Comparison of ENCODE assay signal across 21 mouse cellular contexts in the genomic region with DNA sequence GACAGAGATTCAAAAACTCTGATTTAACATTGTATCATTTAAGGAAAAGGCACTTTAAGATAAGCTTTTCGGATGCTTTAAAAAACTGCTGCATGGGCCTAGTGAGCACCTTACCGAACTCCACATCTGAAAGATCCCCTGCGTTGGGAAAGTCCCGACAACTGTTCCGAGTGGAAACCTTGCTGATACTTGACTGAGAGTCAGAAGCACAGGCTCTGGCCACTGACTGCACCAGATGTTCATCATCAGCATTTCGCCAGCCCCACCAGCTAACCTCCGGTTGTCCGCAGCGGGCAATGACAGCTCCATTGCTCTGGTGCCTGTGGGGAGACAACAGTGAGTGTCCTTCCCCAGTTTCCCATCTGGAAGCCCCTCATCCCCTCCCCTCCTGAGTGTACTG. TPM values are rescaled to one million over a fixed set of nuclear protein-coding genes. Genes with fewer than 3 reads are reported as not detected.
DNase-seq lines count a peak whose midpoint lies in the region; ATAC-seq and TF ChIP-seq lines count a peak whose summit lies in the region.
"Had no signal": no experiment of that assay in that cellular context is flagged by ENCODE, and none has a peak within 500 bp of the region (broad histone marks: within the 10 kb centered on the region; RNA-seq: fewer than 3 reads in every experiment).

No protein-coding gene starts in this region.

- H3K4me3 ChIP-seq in lung, postnatal 0 days (ENCODE audit: low read depth, low read length): no peak overlapping the region
- peak overlapping the region in 1 of 3 experiments; percentile 15 for H3K4me3 ChIP-seq in CH12.LX (replicated peaks in 1 of 3; ENCODE audit: low read depth in 2 of 3, low read length in 2 of 3, poor library complexity in 1 of 3)
- no peak overlapping the region for H3K4me3 ChIP-seq in kidney, embryonic 16.5 days (ENCODE audit: low read length)
- H3K4me3 ChIP-seq: embryonic facial prominence, embryonic 12.5 days; forebrain, embryonic 15.5 days; heart, embryonic 10.5 days; hindbrain, embryonic 15.5 days had no signal

- no peak for TF ChIP-seq EP300 in lung, postnatal 0 days (IDR thresholded peaks at IDR 0.05)
- TF ChIP-seq EP300 in CH12.LX (IDR thresholded peaks at IDR 0.05; ENCODE audit: low read length): peak; percentile 94

- 68% methylated on average over 9 of the region's 9 CpGs for WGBS in lung, postnatal 0 days
- WGBS in kidney, embryonic 16.5 days: 63% methylated on average over 9 of the region's 9 CpGs

- H3K9me3 ChIP-seq in lung, postnatal 0 days (ENCODE audit: low read length): no peaks in the 10 kb centered on the region
- no peaks in the 10 kb centered on the region for H3K9me3 ChIP-seq in CH12.LX (replicated peaks; ENCODE audit: low read length)
- no peaks in the 10 kb centered on the region for H3K9me3 ChIP-seq in kidney, embryonic 16.5 days (ENCODE audit: low read length)
- H3K9me3 ChIP-seq: embryonic facial prominence, embryonic 12.5 days; forebrain, embryonic 15.5 days; heart, embryonic 10.5 days; hindbrain, embryonic 15.5 days had no signal

- peak; percentile 16 for DNase-seq in heart, postnatal 4 days
- no peak for DNase-seq in heart, postnatal 14 days
- DNase-seq in lung, postnatal 14 days: peak; percentile 21
- DNase-seq in lung, postnatal 0 days (ENCODE audit: low spot score): no peak
- DNase-seq in CH12.LX (ENCODE audit: extremely low read depth): peak; percentile 77
- DNase-seq: adrenal gland, postnatal 10 days; cerebellum, adult 11 months; cerebellum, adult 8-10 months; cerebellum, postnatal 25 days; gastrocnemius, postnatal 36 days had no signal

- TF ChIP-seq POLR2A in CH12.LX (IDR thresholded peaks at IDR 0.05; ENCODE audit: low read depth, low read length): peak; percentile 65

- H3K27ac ChIP-seq in lung, postnatal 0 days (ENCODE audit: low read length): no peak overlapping the region
- H3K27ac ChIP-seq in CH12.LX (ENCODE audit: insufficient read depth, low read depth): peak overlapping the region; percentile 85
- no peak overlapping the region for H3K27ac ChIP-seq in kidney, embryonic 16.5 days (ENCODE audit: low read length)
- H3K27ac ChIP-seq: embryonic facial prominence, embryonic 12.5 days; forebrain, embryonic 15.5 days; heart, embryonic 10.5 days; hindbrain, embryonic 15.5 days had no signal

- no peak for TF ChIP-seq CTCF in lung, postnatal 0 days (IDR thresholded peaks at IDR 0.05)
- TF ChIP-seq CTCF in CH12.LX (conservative IDR thresholded peaks at IDR 0.05 in 1 of 2, IDR thresholded peaks at IDR 0.05 in 1 of 2; ENCODE audit: low read depth in 2 of 2, low read length in 2 of 2): no peak

- no peaks in the 10 kb centered on the region for H3K27me3 ChIP-seq in lung, postnatal 0 days (replicated peaks; ENCODE audit: insufficient read depth, low read length)
- no peaks in the 10 kb centered on the region for H3K27me3 ChIP-seq in CH12.LX (replicated peaks)
- H3K27me3 ChIP-seq in kidney, embryonic 16.5 days (ENCODE audit: insufficient read depth, low read length): no peaks in the 10 kb centered on the region
- H3K27me3 ChIP-seq: embryonic facial prominence, embryonic 12.5 days; forebrain, embryonic 15.5 days; hindbrain, embryonic 15.5 days had no signal

- in situ Hi-C loops in CH12.LX (cut with MboI; ENCODE audit: low pct_ligation_motif_present, low pct_unique_long_range_greater_than_20kb, low sequenced_read_pairs): no loop called here

- no peak overlapping the region for H3K9ac ChIP-seq in lung, postnatal 0 days (replicated peaks; ENCODE audit: low read depth)
- H3K9ac ChIP-seq in CH12.LX (ENCODE audit: insufficient read depth, low read depth): peak overlapping the region; percentile 36; the same call in 1 of the 2 replicates
- no peak overlapping the region for H3K9ac ChIP-seq in kidney, embryonic 16.5 days (replicated peaks; ENCODE audit: low read length)
- H3K9ac ChIP-seq: embryonic facial prominence, embryonic 12.5 days; forebrain, embryonic 15.5 days; hindbrain, embryonic 15.5 days had no signal

- dilution Hi-C loops in CH12.LX (cut with MboI; ENCODE audit: extremely low pct_ligation_motif_present, extremely low pct_unique_long_range_greater_than_20kb, low sequenced_read_pairs): no loop called here

- H3K79me2 ChIP-seq in CH12.LX (replicated peaks; ENCODE audit: control insufficient read depth, extremely low read depth, insufficient read depth, poor library complexity, severe bottlenecking): no peaks in the 10 kb centered on the region; the same call in 1 of the 2 replicates

- no peaks in the 10 kb centered on the region for H3K4me1 ChIP-seq in lung, postnatal 0 days (ENCODE audit: insufficient read depth, low read depth, low read length)
- H3K4me1 ChIP-seq in CH12.LX (ENCODE audit: control insufficient read depth in 1 of 2, insufficient read depth in 2 of 2): peaks cover 17 to 60% of the 10 kb centered on the region in 2 experiments
- H3K4me1 ChIP-seq in kidney, embryonic 16.5 days (ENCODE audit: insufficient read depth, low read length): peaks cover 4% of the 10 kb centered on the region; the same call in 1 of the 2 replicates
- H3K4me1 ChIP-seq: embryonic facial prominence, embryonic 12.5 days; forebrain, embryonic 15.5 days; heart, embryonic 10.5 days; hindbrain, embryonic 15.5 days had no signal

- no peak; the same call in 1 of the 2 replicates for ATAC-seq in lung, postnatal 0 days
- ATAC-seq in megakaryocyte-erythroid progenitor cell, adult 5-6 weeks (replicated peaks; ENCODE audit: low FRiP score, low TSS enrichment, poor library complexity, severe bottlenecking): no peak
- no peak for ATAC-seq in kidney, embryonic 16.5 days (ENCODE audit: low FRiP score, low TSS enrichment)
- ATAC-seq: forebrain, embryonic 15.5 days had no signal

- intact Hi-C loops in heart, postnatal 14 days (cut with DNase I): no loop called here

- peaks cover 24% of the 10 kb centered on the region for H3K36me3 ChIP-seq in lung, postnatal 0 days (ENCODE audit: insufficient read depth, low read length)
- H3K36me3 ChIP-seq in CH12.LX (replicated peaks in 1 of 2; ENCODE audit: control insufficient read depth in 1 of 2, insufficient read depth in 1 of 2, low read length in 1 of 2): peaks cover 7 to 70% of the 10 kb centered on the region in 2 experiments
- peaks cover 11% of the 10 kb centered on the region for H3K36me3 ChIP-seq in kidney, embryonic 16.5 days (ENCODE audit: insufficient read depth, low read length)

- no peak overlapping the region for H3K4me2 ChIP-seq in lung, postnatal 0 days (replicated peaks; ENCODE audit: low read depth, low read length)
- H3K4me2 ChIP-seq in CH12.LX (ENCODE audit: insufficient read depth, low read depth, poor library complexity, severe bottlenecking): peak overlapping the region; percentile 45; the same call in 1 of the 2 replicates
- H3K4me2 ChIP-seq in kidney, embryonic 16.5 days (replicated peaks; ENCODE audit: low read depth, low read length): no peak overlapping the region
- H3K4me2 ChIP-seq: embryonic facial prominence, embryonic 12.5 days; forebrain, embryonic 15.5 days; hindbrain, embryonic 15.5 days had no signal

- peak; percentile 6; the same call in 1 of the 2 replicates for TF ChIP-seq RAD21 in CH12.LX (IDR thresholded peaks at IDR 0.05; ENCODE audit: low read depth, low read length)

TF ChIP-seq in CH12.LX, 34 proteins besides CTCF, POLR2A, EP300 and RAD21 (continues in another document):
- peak; percentile 32; the same call in 1 of the 2 replicates for TF ChIP-seq ZNF384 (IDR thresholded peaks at IDR 0.05; ENCODE audit: low read depth, low read length)
- TF ChIP-seq MYC (IDR thresholded peaks at IDR 0.05; ENCODE audit: low read depth, low read length): peak; percentile 82
- TF ChIP-seq BHLHE40 (IDR thresholded peaks at IDR 0.05; ENCODE audit: low read depth, low read length): peak; percentile 65
- TF ChIP-seq JUND (conservative IDR thresholded peaks at IDR 0.05; ENCODE audit: low read depth, low read length): peak; percentile 68
- TF ChIP-seq ETS1 (conservative IDR thresholded peaks at IDR 0.05; ENCODE audit: low read depth, low read length): peak; percentile 86
- no peak for TF ChIP-seq CHD2 (IDR thresholded peaks at IDR 0.05; ENCODE audit: low read length)
- no peak for TF ChIP-seq ZC3H11A (IDR thresholded peaks at IDR 0.05; ENCODE audit: low read depth, low read length)
- TF ChIP-seq ZKSCAN1 (IDR thresholded peaks at IDR 0.05; ENCODE audit: borderline replicate concordance, low read depth, low read length): no peak
- peak; percentile 87 for TF ChIP-seq ZMIZ1 (IDR thresholded peaks at IDR 0.05; ENCODE audit: low read depth, low read length)
- TF ChIP-seq E2F4 (IDR thresholded peaks at IDR 0.05; ENCODE audit: insufficient replicate concordance, low read depth, low read length): 0 out of 2 replicates have a peak, but pooled peaks have one; percentile 40
- peak; percentile 95 for TF ChIP-seq UBTF (IDR thresholded peaks at IDR 0.05; ENCODE audit: low read depth, low read length)
- TF ChIP-seq MAX (IDR thresholded peaks at IDR 0.05; ENCODE audit: low read length): peak; percentile 74
- TF ChIP-seq USF1 (IDR thresholded peaks at IDR 0.05; ENCODE audit: low read depth, low read length): no peak
- TF ChIP-seq HCFC1 (IDR thresholded peaks at IDR 0.05; ENCODE audit: low read depth, low read length): peak; percentile 61
- peak; percentile 63 for TF ChIP-seq NELFE (IDR thresholded peaks at IDR 0.05; ENCODE audit: low read depth, low read length)
- peak; percentile 31; the same call in 1 of the 2 replicates for TF ChIP-seq SMC3 (IDR thresholded peaks at IDR 0.05; ENCODE audit: low read depth, low read length)
- peak; percentile 87 for TF ChIP-seq RCOR1 (conservative IDR thresholded peaks at IDR 0.05; ENCODE audit: low read depth, low read length)
- 0 out of 2 replicates have a peak, but pooled peaks have one; percentile 38 for TF ChIP-seq KAT2A (IDR thresholded peaks at IDR 0.05; ENCODE audit: insufficient replicate concordance, low read length)
- TF ChIP-seq MEF2A (IDR thresholded peaks at IDR 0.05; ENCODE audit: borderline replicate concordance, low read depth, low read length): peak; percentile 82; the same call in 1 of the 2 replicates
- TF ChIP-seq USF2 (conservative IDR thresholded peaks at IDR 0.05; ENCODE audit: low read depth, low read length): no peak
- TF ChIP-seq NRF1 (IDR thresholded peaks at IDR 0.05; ENCODE audit: low read depth, low read length): 0 out of 2 replicates have a peak, but pooled peaks have one; percentile 31

RNA-seq across cellular contexts. Expression of a gene that starts 57.9 kb away (rescaled TPM):
- under 1 TPM; 0.29 to 0.52 TPM for total RNA-seq in heart, postnatal 4 days (2021)
- not detected for total RNA-seq in heart, postnatal 14 days (2021)
- 0.19 and 0.32 TPM in 2 replicates for polyA plus RNA-seq in lung, postnatal 0 days (2015; fragmentation: Nextera tagmentation; extraction: Ambion mirVana)
- total RNA-seq in CH12.LX (2012; rRNA removed): not detected in 2 replicates
- not detected in 2 replicates for total RNA-seq in CH12.LX (2014; rRNA removed)
- polyA plus RNA-seq in CH12.LX (2012; ENCODE audit: insufficient read length, low read depth): not detected in 2 replicates
- total RNA-seq in megakaryocyte-erythroid progenitor cell, adult 5-6 weeks (2014; fragmentation: Nextera tagmentation): not detected in 2 replicates
- total RNA-seq in megakaryocyte-erythroid progenitor cell, adult 5-6 weeks (2017): 0.42 and 0.66 TPM in 2 replicates
- polyA plus RNA-seq in kidney, embryonic 16.5 days (2015; fragmentation: Nextera tagmentation; extraction: Ambion mirVana): 0.51 and 0.66 TPM in 2 replicates
- total RNA-seq: gastrocnemius, adult 8-10 months; gastrocnemius, postnatal 36 days; heart, adult 18-20 months; heart, postnatal 10 days had no signal
- polyA plus RNA-seq: C2C12; forebrain, embryonic 15.5 days; hindbrain, embryonic 11.5 days; hindbrain, embryonic 15.5 days had no signal

Comparison
In these comparisons a context has a peak if more than half of its experiments do, and no peak if none do; other contexts are left out.
1. DNase-seq: peak in heart, postnatal 4 days (single experiment), lung, postnatal 14 days (single experiment) and CH12.LX (single experiment); none in heart, postnatal 14 days (0 of 2) and lung, postnatal 0 days (single experiment).